Mouse (Mus musculus): ENCODE measurements around the gene Zdhhc18.

Zdhhc18 gene

GRCm38 (mm10) chr4:133630326-133630920 lies 19.5 kb downstream of the Zdhhc18 start:
- no peak for DNase-seq (ENCODE audit: low read depth)

GRCm38 (mm10) chr4:133629191-133629590 lies 20.8 kb downstream of the Zdhhc18 start:
- no peak for DNase-seq (ENCODE audit: low read depth)

- DNase-seq (ENCODE audit: low read depth) = no peak
Measured at GRCm38 (mm10) chr4:133628517-133628916, 21.4 kb downstream of the Zdhhc18 start.

GRCm38 (mm10) chr4:133627039-133627438 lies 22.9 kb downstream of the Zdhhc18 start:
- no peak for DNase-seq (ENCODE audit: low read depth)

DNA sequence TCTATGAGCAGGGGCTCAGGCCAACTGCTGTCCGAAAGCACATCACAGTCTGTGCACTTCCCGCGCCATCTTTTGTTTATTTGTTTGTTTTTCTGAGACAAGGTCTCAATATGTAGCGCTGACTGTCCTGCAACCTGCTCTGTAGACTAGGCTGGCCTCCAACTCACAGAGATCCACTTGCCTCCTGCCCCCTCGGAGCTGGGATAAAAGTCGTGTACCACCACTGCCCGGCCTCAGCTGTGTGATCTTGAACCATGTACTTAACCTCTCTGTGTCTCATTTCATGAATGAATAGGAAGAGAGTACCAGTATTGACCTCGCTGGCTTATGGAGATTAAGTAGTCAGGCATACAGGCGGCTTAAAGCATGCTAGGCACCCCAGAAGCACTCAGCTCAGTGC lies 23.3 kb downstream of the Zdhhc18 start:
- DNase-seq (ENCODE audit: low read depth) = no peak

GRCm38 (mm10) chr4:133626221-133626620 lies 23.7 kb downstream of the Zdhhc18 start:
- DNase-seq (ENCODE audit: low read depth) = no peak

DNA sequence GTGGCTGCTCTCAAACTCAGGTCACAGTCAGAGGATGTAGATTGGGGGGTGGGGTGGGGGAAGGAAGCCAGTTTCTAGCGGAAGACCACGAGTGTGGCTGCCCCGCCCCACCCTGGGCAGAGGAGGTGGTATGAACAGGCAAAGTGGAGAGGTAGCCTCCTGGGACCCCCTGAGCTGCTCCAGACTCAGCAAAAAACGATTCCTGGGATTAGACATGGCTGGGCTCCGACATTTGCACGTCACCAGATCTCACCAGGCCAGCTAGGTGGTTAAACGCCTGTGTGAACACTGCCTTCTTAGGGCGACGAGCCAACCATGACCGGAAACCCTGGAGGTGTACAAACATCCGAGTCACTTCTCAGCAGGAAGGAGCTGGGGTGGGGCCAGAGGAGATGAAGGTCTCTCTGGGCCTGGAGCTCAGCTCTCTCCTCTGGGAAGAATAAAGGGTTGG lies 24.3 kb downstream of the Zdhhc18 start:
- peak; percentile 55 for DNase-seq (ENCODE audit: low read depth)

DNA sequence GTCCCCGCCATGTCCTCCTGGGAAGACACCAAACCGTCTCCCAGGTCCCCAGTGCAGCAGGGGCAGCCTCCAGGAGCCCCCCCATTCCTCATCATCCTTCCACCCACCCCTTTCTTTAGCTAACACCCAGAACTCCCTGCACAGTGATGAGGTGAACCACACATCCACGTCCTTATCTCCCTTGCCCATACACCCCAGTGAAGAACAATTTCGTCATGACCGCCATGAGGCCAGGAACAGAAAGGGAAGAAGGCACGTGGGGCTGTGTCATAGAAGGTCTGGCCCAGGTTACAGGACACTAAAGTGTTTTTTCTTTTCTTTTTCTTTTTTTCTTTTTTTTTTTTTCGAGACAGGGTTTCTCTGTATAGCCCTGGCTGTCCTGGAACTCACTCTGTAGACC lies 25.1 kb downstream of the Zdhhc18 start:
- no peak for DNase-seq (ENCODE audit: low read depth)

DNA sequence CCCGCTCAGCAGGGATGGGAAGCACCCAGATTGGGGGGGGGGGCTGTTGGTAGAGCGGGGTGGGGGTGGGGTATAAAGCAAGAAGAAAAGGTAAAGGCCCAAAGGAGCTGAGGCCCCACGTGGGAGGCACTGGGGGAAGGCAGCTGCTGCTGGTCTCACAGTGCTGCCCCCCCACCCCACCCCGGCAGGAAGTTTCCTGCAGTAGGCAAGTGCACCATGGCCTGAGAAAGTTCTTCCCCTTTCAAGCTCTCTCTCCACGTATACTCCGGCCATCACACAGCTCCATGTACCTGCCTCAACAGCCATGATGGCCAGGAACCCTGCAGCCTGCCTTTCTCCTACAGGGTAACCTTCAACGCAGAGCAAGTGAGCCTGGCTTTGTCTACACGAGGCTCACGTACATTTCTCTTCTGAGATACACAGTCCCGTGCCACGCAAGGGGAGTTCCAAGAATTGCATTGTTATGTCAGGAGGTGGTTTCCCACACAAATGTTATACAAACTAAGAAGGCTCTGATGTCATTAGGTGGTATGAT lies 27.7 kb downstream of the Zdhhc18 start:
- DNase-seq (ENCODE audit: low read depth) = no peak

- DNase-seq (ENCODE audit: low read depth) = no peak
Measured at GRCm38 (mm10) chr4:133620668-133621067, 29.3 kb downstream of the Zdhhc18 start.

- no peak for DNase-seq (ENCODE audit: low read depth)
Measured at GRCm38 (mm10) chr4:133619473-133620136, 30.3 kb downstream of the Zdhhc18 start.

DNA sequence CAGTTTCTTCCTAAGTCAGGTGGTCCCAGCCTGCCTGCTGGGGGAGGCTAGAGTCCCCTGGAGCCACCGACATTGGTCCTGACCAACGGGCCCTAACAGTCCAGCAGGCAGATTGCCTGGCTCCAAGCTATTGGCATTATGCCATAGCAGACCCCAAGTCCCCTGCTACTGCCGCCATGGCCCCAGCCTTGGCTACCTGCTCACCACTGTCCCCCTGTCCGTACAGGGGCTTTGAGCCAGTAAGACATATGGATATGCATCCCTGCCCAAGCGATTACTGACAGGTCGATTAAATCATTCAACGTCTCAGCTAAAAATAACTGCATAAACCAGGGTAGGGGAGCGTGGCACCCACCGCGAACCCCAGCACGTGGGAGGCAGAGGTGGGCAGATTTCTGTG lies 32.0 kb downstream of the Zdhhc18 start:
- DNase-seq (ENCODE audit: low read depth) = no peak

DNA sequence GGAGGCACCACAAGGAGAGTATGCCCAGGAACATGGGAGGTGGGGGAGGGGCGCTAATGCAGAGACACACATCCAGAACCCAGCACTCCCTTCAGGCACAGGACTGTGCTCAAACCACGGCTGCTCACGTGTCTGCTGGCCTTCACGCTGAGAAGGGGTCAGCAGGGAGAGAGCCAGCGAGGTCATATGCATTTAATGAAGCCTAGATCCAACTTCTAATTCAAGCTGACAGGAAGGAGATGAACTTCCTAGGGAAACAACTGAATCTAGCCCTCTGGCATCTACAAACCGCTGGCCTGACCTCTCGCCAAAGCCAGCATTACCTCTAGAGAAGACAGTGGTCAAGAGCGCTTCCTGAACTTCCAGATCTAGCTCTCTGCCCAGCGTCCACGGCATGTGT lies 34.5 kb downstream of the Zdhhc18 start:
- DNase-seq (ENCODE audit: low read depth) = no peak

- peak; percentile 71 for DNase-seq (ENCODE audit: low read depth)
Measured at GRCm38 (mm10) chr4:133614274-133614761, 35.6 kb downstream of the Zdhhc18 start.

DNA sequence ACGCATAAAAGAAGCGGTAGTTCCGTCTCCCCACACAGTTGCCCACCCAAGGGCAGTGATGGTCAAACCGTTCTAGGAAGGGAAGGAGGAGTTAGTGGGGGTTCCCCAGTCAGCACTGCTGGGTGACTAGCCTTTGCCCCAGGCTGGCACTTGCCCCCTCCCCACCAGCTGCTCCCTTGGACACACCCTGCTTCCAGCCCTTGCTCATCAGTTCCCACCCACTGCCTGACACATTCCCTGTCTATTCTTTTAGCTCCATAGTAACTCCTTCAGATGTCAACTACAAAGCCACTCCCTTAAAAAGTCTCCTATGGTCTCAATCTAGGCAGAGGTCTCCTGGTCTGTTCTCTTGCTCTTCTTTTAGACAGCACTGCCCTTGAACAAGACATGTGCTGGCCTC lies 36.1 kb downstream of the Zdhhc18 start:
- DNase-seq (ENCODE audit: low read depth) = no peak

DNA sequence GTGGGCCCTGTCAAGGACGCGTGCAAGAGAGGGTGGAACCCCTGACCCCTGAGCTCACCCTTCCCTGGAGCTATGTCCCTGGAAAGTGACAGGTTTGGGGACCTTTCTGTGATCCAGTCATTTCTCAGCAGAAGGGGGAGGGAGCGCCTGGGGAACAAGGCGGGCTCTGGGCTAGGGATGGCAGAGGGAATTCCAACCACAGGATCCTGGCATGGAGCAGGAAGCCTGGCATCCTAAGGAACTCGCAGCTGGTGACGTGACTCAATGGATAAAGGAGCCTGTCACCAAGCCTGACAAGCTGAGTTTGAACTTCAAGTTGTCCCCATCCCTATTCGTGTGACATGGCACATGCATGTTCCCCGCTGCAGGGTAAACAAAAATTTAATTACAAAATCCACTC lies 36.9 kb downstream of the Zdhhc18 start:
- no peak for DNase-seq (ENCODE audit: low read depth)

- DNase-seq (ENCODE audit: low read depth) = no peak
Measured at GRCm38 (mm10) chr4:133612416-133612815, 37.5 kb downstream of the Zdhhc18 start.

DNA sequence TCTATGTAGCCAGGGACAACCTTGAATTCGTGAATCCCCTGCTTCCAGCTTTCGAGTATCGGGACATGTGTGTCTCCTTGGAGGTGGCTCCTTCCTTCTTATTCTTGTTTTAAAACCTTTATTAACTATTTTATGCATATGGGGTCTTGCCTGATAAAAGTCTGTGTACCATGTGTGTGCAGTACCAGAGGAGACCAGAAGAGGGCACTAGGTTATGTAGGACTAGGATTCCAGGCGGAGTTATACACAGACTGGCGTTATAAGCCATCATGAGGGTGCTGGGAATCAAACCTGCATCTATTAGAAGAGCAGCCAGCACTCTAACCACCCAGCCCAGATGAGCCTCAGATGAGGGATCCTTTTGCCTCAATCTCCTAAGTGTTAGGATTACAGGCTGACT lies 38.1 kb downstream of the Zdhhc18 start:
- peak; percentile 20 for DNase-seq (ENCODE audit: low read depth)

GRCm38 (mm10) chr4:133609719-133610118 lies 40.2 kb downstream of the Zdhhc18 start:
- peak; percentile 80 for DNase-seq (ENCODE audit: low read depth)

DNA sequence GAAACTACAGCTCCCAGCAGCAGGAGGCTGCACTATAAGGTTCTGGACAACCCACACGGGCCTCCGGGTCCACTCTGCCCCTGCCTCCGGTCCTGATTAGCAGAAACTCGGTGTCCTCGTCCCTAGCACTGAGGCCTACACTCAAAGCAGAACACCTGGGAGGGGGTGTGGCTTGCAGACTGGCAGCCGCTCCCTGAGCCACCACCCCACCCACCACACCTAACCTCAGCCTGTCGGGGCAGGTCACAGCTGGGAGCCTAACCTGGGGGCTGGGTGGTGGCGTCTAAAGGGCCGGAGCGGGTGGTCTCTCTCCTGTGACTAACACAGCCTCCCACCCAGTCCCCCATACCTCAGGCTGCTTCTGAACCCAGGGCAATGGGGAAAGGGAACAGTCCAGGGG lies 42.7 kb downstream of the Zdhhc18 start:
- DNase-seq (ENCODE audit: low read depth) = no peak

GRCm38 (mm10) chr4:133605330-133605729 lies 44.6 kb downstream of the Zdhhc18 start:
- DNase-seq (ENCODE audit: low read depth) = no peak

DNA sequence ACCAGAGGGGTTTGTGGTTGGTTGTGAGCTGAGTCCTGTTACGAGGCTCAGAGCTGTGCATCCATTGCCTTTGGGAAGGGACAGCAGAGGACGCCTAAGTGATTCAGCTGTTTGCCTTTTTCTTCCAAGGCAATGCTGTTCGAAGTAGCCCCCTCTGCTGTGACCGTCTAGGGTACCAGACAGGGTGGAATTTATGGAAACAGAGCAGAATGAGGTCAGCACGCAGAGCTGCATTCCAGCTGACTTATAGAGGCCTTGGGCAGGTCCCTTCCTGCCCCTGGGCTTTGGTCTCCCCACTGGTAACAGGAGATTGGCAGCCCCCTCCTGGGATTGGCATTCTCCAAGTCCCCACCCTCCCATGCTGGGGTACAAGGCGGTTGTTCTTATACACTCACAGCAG lies 45.1 kb downstream of the Zdhhc18 start:
- peak; percentile 62 for DNase-seq (ENCODE audit: low read depth)

GRCm38 (mm10) chr4:133604175-133604574 lies 45.8 kb downstream of the Zdhhc18 start:
- DNase-seq (ENCODE audit: low read depth) = peak; percentile 76

DNA sequence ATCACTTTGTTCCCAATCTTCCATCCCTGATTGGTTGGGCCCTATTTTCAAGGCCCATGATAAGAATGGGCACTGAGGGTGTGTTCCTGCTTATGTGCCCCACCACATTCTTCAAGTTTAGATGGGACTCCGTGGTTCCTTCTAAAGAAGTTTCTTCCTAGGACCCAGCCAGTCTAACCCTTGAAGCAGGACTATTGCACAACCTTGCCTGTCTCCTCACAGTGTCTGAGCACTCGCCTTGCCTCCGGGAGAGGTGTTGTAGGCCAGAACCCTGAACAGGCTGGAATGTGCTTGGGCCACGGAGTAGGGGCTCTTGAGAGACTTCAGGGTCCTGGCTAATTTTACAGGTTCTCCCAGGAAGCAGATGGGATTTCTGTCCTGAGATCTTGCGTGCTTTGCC lies 46.9 kb downstream of the Zdhhc18 start:
- DNase-seq (ENCODE audit: low read depth) = no peak
